Mouse (Mus musculus) brain, adult 2 months (tissue): ENCODE measurements around the gene Flvcr2.

Experiments
- DNase-seq: peaks from one replicate; pipeline ENCODE4 v3.0.0; 2011; ENCODE audit warnings: low read depth, low spot score

The Flvcr2 gene

GRCm38 (mm10) chr12:85794094-85794493 is 47.8 kb downstream of the Flvcr2 start:
- DNase-seq: no peak

GRCm38 (mm10) chr12:85795551-85795950 is 49.2 kb downstream of the Flvcr2 start:
- no peak for DNase-seq

GRCm38 (mm10) chr12:85800031-85800430 is 53.7 kb downstream of the Flvcr2 start:
- peak; percentile 51 for DNase-seq

- no peak for DNase-seq
Measured at GRCm38 (mm10) chr12:85809726-85810125, 63.4 kb downstream of the Flvcr2 start.

- DNase-seq: peak; percentile 69
Measured at GRCm38 (mm10) chr12:85810959-85811358, 64.6 kb downstream of the Flvcr2 start.

GRCm38 (mm10) chr12:85811676-85812075 is 65.3 kb downstream of the Flvcr2 start:
- no peak for DNase-seq

- no peak for DNase-seq
Measured at GRCm38 (mm10) chr12:85813599-85813998, 67.3 kb downstream of the Flvcr2 start.

GRCm38 (mm10) chr12:85822051-85822450 is 75.7 kb downstream of the Flvcr2 start:
- DNase-seq: peak; percentile 20

- DNase-seq: peak; percentile 99
Measured at GRCm38 (mm10) chr12:85824438-85825264, 78.3 kb downstream of the Flvcr2 start, which contains the start of the genes Erg28 and Ttll5. TSS of gene Erg28 (minus strand) at chr12:85824550. TSS of gene Ttll5 (plus strand) at chr12:85824659.

GRCm38 (mm10) chr12:85825361-85825760 is 79.0 kb downstream of the Flvcr2 start:
- peak; percentile 21 for DNase-seq

GRCm38 (mm10) chr12:85825822-85826221 is 79.5 kb downstream of the Flvcr2 start:
- no peak for DNase-seq

- no peak for DNase-seq
Measured at GRCm38 (mm10) chr12:85828856-85829255, 82.5 kb downstream of the Flvcr2 start.

GRCm38 (mm10) chr12:85829866-85830265 is 83.5 kb downstream of the Flvcr2 start:
- DNase-seq: no peak

- peak; percentile 94 for DNase-seq
Measured at GRCm38 (mm10) chr12:85830691-85831090, 84.4 kb downstream of the Flvcr2 start.

- no peak for DNase-seq
Measured at GRCm38 (mm10) chr12:85834543-85834942, 88.2 kb downstream of the Flvcr2 start.

- DNase-seq: no peak
Measured at GRCm38 (mm10) chr12:85837765-85838164, 91.4 kb downstream of the Flvcr2 start.

- no peak for DNase-seq
Measured at GRCm38 (mm10) chr12:85839371-85840000, 93.1 kb downstream of the Flvcr2 start.

GRCm38 (mm10) chr12:85848164-85848958 is 102.0 kb downstream of the Flvcr2 start:
- DNase-seq: peak; percentile 82

GRCm38 (mm10) chr12:85850661-85851060 is 104.3 kb downstream of the Flvcr2 start:
- no peak for DNase-seq

GRCm38 (mm10) chr12:85853836-85854235 is 107.5 kb downstream of the Flvcr2 start:
- DNase-seq: no peak

GRCm38 (mm10) chr12:85854271-85854670 is 107.9 kb downstream of the Flvcr2 start:
- peak; percentile 53 for DNase-seq

GRCm38 (mm10) chr12:85857300-85857699 is 111.0 kb downstream of the Flvcr2 start:
- no peak for DNase-seq
